Mouse (Mus musculus) myocyte (in vitro differentiated cells): ENCODE results near the gene Kcnt1. TPM values are rescaled to one million over a fixed set of nuclear protein-coding genes. Genes with fewer than 3 reads are reported as not detected.
"Not testable (repeated sequence)": the region's sequence is repeated elsewhere in the genome, so short reads cannot be mapped to it uniquely, and the experiment has no call there.

Source experiments
- H3K27me3 ChIP-seq: one replicate; pipeline ENCODE4 v1.6.1; 2011; ENCODE audit not compliant: control insufficient read depth, insufficient read depth, insufficient read length
- H3K36me3 ChIP-seq: one replicate; pipeline ENCODE4 v1.6.1; 2011; ENCODE audit not compliant: control insufficient read depth, insufficient read depth
- H3K4me2 ChIP-seq: one replicate; pipeline ENCODE4 v1.6.1; 2011; ENCODE audit warnings: low read depth, control low read depth
- H3K4me3 ChIP-seq: one replicate; pipeline ENCODE4 v1.5.1; 2011; ENCODE audit warnings: mild to moderate bottlenecking, control low read depth, moderate library complexity
- H3K79me2 ChIP-seq: one replicate; pipeline ENCODE4 v1.6.1; 2011; ENCODE audit not compliant: control insufficient read depth, insufficient read depth
- H3ac ChIP-seq: one replicate; pipeline ENCODE4 v1.6.1; 2011; ENCODE audit not compliant: control insufficient read depth, insufficient read length
- CEBPB ChIP-seq: IDR thresholded peaks from 2 replicates; pipeline ENCODE4 v1.6.1; 2011; ENCODE audit warnings: mild to moderate bottlenecking, moderate library complexity; ENCODE audit not compliant: poor library complexity, insufficient read depth, severe bottlenecking
- E2F4 ChIP-seq: IDR thresholded peaks from one replicate; pipeline ENCODE4 v1.6.1; 2011; ENCODE audit warnings: mild to moderate bottlenecking, control low read depth, moderate library complexity; ENCODE audit not compliant: insufficient read depth
- MAX ChIP-seq: IDR thresholded peaks from one replicate; pipeline ENCODE4 v1.6.1; 2011; ENCODE audit warnings: low read depth, mild to moderate bottlenecking, control low read depth
- MYOD1 ChIP-seq, 3 experiments: IDR thresholded peaks; one replicate each; pipeline ENCODE4 v1.6.1; 2011; ENCODE audit warnings: control low read depth in 2 of 3, low read depth in 2 of 3, mild to moderate bottlenecking in 2 of 3, moderate library complexity in 1 of 3; ENCODE audit not compliant: insufficient read length in 2 of 3, control insufficient read depth in 1 of 3
- MYOG ChIP-seq, 3 experiments: IDR thresholded peaks; one replicate each; pipeline ENCODE4 v1.6.1; 2011; ENCODE audit warnings: control low read depth in 2 of 3, low read depth in 2 of 3, mild to moderate bottlenecking in 2 of 3; ENCODE audit not compliant: insufficient read length in 2 of 3, control insufficient read depth in 1 of 3, insufficient read depth in 1 of 3
- POLR2A ChIP-seq: IDR thresholded peaks from one replicate; pipeline ENCODE4 v1.6.1; 2011; ENCODE audit warnings: low read depth, mild to moderate bottlenecking, control low read depth, moderate library complexity; ENCODE audit not compliant: insufficient read length
- POLR2AphosphoS2 ChIP-seq: IDR thresholded peaks from one replicate; pipeline ENCODE4 v1.6.1; 2011; ENCODE audit warnings: low read depth, control low read depth; ENCODE audit not compliant: insufficient read length
- REST ChIP-seq: IDR thresholded peaks from one replicate; pipeline ENCODE4 v1.6.1; 2011; ENCODE audit warnings: mild to moderate bottlenecking, control low read depth, moderate library complexity; ENCODE audit not compliant: insufficient read depth, insufficient read length
- SRF ChIP-seq: IDR thresholded peaks from one replicate; pipeline ENCODE4 v1.6.1; 2011; ENCODE audit warnings: low read depth; ENCODE audit not compliant: control insufficient read depth, insufficient read length
- TCF12 ChIP-seq: IDR thresholded peaks from one replicate; pipeline ENCODE4 v1.6.1; 2011; ENCODE audit warnings: mild to moderate bottlenecking, control low read depth; ENCODE audit not compliant: poor library complexity, insufficient read depth, severe bottlenecking
- TCF3 ChIP-seq: IDR thresholded peaks from one replicate; pipeline ENCODE4 v1.6.1; 2011; ENCODE audit warnings: low read depth, control low read depth; ENCODE audit not compliant: insufficient read length
- USF1 ChIP-seq: IDR thresholded peaks from one replicate; pipeline ENCODE4 v1.6.1; 2011; ENCODE audit warnings: low read depth, mild to moderate bottlenecking, control low read depth, moderate library complexity
- polyA plus RNA-seq: library from polyadenylated mRNA; unstranded; fragments of >200 nt; fragmentation: generic; extraction: Trizol; gene quantifications from one replicate; pipeline ENCODE4 v1.2.1, GENCODE M21; 2012; ENCODE audit warnings: missing spikeins

The Kcnt1 gene
- not detected for polyA plus RNA-seq

DNA sequence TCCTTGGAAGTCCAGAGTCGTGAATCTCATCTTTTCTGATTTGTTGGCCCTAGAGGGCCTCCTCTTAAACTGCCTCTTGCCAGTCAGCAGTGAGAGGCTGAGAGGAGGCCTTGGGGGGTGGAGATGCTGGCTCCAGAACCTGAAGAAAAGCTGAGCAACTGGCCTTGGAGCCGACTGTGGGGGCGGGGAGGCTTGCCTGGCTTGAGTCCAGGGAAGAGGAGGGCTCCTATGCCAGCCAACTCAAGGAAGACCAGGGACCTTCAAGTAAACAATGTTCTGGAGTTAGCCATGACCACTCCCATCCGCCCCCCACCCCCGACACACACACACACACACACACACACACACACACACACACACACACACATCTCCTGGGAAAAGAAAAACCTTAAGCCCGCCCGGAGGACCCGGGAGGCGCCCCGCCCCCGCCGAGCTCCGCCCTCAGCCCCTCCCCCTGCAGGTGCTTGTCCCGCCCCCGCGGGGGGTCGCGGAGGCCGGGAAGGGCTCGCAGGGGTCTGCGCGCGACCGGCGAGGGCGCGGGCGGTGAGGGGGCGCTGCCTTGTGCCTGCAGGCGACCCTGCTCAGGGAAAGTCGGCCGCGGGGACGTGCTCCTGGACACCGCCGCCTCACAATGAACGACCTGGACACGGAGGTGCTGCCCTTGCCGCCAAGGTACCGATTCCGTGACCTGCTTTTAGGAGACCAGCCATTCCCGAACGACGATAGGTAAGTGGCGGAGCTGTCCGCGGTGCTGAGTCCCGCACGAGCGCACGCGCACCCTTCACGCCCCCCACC is at the start of gene Kcnt1:
Gene Kcnt1 (plus strand): TSS at position 398 of the 795 bp plus-strand sequence.
- H3K36me3 ChIP-seq: no peaks in the 10 kb centered on the region
- no peak within 1 kb of the TSS for H3K4me3 ChIP-seq
- TF ChIP-seq REST (peak; percentile 85), SRF (no peak), MYOG (IDR thresholded peaks at IDR 0.05; ENCODE audit: control insufficient read depth in 1 of 3, insufficient read depth in 1 of 3, insufficient read length in 2 of 3, low read depth in 2 of 3) (no peak), CEBPB (no peak)
- H3K27me3 ChIP-seq: peaks cover 29% of the 10 kb centered on the region
- H3K79me2 ChIP-seq: no peaks in the 10 kb centered on the region
- no peak within 1 kb of the TSS for H3K4me2 ChIP-seq
- no peak within 1 kb of the TSS for H3ac ChIP-seq

DNA sequence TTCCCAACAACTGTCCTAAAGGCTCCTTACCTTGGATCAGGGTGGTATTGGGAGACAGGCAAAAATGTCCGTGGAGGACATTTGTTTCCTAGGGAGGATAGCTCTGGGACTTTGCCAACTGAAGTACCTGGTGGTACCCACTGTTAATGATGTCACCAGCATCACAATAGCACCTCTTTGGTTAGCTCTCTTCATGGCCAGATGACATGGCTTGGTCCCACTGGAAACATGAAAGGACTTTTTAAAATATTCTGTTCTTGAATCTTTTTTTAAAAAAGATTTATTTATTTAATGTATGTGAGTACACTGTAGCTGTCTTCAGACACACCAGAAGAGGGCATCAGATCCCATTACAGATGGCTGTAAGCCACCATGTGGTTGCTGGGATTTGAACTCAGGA is 47.8 kb upstream of the Kcnt1 start, which contains the start of gene Glt6d1:
Gene Glt6d1 (minus strand): TSS at position 101 of the 400 bp plus-strand sequence.
- not testable (repeated sequence) for H3K27me3 ChIP-seq, H3K4me2 ChIP-seq, H3K36me3 ChIP-seq, H3ac ChIP-seq, H3K79me2 ChIP-seq, H3K4me3 ChIP-seq

DNA sequence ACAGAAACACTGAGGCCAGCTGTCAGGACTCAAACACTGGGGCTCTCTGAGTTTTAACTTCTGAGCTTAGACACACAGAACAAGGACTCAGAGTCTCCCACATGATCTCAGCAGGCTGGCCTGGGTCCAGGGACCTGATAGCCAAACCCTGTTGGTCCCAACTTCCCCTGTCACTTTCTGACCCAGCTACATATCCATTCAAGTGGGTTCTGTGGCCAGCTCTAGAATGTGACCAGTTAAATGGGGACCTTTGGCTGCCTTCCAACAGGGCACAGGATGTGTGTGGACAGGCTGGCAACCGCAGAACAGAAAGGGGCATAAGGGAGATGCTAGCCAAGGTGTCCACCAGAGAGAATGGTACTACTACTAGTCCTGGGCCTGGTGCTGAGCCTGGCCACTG is 40.7 kb upstream of the Kcnt1 start, which contains the start of gene Lcn9:
Gene Lcn9 (plus strand): TSS at position 348 of the 400 bp plus-strand sequence.
- TF ChIP-seq TCF3 (no peak), REST (no peak), E2F4 (no peak), MYOG (IDR thresholded peaks at IDR 0.05; ENCODE audit: control insufficient read depth in 1 of 3, insufficient read depth in 1 of 3, insufficient read length in 2 of 3, low read depth in 2 of 3) (no peak)

DNA sequence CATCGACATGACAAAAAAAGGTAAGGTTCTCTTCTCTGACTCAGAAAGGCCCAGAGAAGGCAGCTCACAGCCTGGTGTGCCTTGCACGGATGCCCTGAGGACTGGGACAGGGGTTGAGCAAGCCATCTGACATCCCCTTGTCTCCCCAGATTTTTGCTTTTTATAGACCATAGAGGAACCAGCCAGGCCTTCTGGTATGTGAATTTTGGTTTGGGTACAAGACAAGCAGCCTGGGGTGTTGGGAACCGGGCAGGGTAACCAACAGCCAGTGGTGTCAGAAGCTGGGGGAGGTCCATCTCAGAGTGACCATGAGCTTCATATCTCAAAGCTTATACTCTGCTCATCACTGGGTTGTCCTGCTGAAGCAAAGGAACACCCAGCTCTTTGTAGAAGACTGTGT is 38.8 kb upstream of the Kcnt1 start:
- Histone ChIP-seq H3K79me2 (no peaks in the 10 kb centered on the region), H3K4me3 (no peak overlapping the region), H3K36me3 (no peaks in the 10 kb centered on the region), H3ac (no peak overlapping the region), H3K27me3 (peaks cover 29% of the 10 kb centered on the region), H3K4me2 (no peak overlapping the region)
- TF ChIP-seq REST: no peak
- TF ChIP-seq MAX: no peak
- TF ChIP-seq E2F4: no peak
- no peak for TF ChIP-seq CEBPB
- TF ChIP-seq POLR2AphosphoS2: no peak
- no peak for TF ChIP-seq SRF
- no peak for TF ChIP-seq TCF12
- no peak for TF ChIP-seq TCF3
- no peak for TF ChIP-seq POLR2A
- no peak for TF ChIP-seq USF1
- no peak for TF ChIP-seq MYOG (IDR thresholded peaks at IDR 0.05; ENCODE audit: control insufficient read depth in 1 of 3, insufficient read depth in 1 of 3, insufficient read length in 2 of 3, low read depth in 2 of 3)
- no peak for TF ChIP-seq MYOD1 (IDR thresholded peaks at IDR 0.05; ENCODE audit: control insufficient read depth in 1 of 3, insufficient read length in 2 of 3, low read depth in 2 of 3)

More for the DNA sequence above, 40.7 kb upstream of the Kcnt1 start, which contains the start of gene Lcn9:
- H3K27me3 ChIP-seq: peaks cover 29% of the 10 kb centered on the region
- no peak within 1 kb of the TSS for H3K4me2 ChIP-seq
- H3K36me3 ChIP-seq: no peaks in the 10 kb centered on the region
- H3K4me3 ChIP-seq: no peak within 1 kb of the TSS
- H3K79me2 ChIP-seq: no peaks in the 10 kb centered on the region
- H3ac ChIP-seq: no peak within 1 kb of the TSS

DNA sequence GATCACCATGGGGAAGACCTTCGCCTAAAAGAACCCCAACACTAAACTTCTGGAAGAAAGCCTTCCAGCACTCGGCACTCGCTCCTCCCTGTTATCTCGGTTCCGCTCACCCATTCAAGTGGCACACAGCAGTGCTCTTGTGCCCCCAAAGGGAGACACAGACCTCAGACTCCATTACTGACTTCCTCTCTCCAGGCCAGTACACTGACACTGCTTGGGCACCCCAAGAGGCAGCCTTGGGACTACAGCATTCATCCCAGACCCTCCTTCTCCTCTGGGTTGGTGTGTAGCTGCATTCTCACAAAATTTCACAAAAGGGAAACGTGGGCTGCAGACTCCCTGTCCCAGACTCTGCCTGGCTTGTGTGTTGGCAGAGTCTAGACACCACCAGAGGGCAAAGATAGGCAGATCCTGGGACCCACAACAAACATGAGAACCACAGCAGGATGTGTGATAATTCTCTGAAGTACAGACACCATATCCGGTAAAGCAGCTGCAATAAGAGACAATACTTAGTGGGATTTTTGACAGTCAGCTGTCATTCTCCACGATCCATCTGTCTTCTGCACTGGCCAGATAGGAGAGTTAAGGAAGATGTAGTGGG is 35.1 kb upstream of the Kcnt1 start:
- Histone ChIP-seq H3K4me3 (no peak overlapping the region), H3ac (no peak overlapping the region), H3K79me2 (no peaks in the 10 kb centered on the region), H3K4me2 (no peak overlapping the region), H3K36me3 (no peaks in the 10 kb centered on the region), H3K27me3 (peaks cover 21% of the 10 kb centered on the region)
- TF ChIP-seq CEBPB: no peak
- TF ChIP-seq E2F4: no peak
- no peak for TF ChIP-seq POLR2A
- TF ChIP-seq MYOG (IDR thresholded peaks at IDR 0.05; ENCODE audit: control insufficient read depth in 1 of 3, insufficient read depth in 1 of 3, insufficient read length in 2 of 3, low read depth in 2 of 3): no peak
- TF ChIP-seq MYOD1 (IDR thresholded peaks at IDR 0.05; ENCODE audit: control insufficient read depth in 1 of 3, insufficient read length in 2 of 3, low read depth in 2 of 3): no peak
- no peak for TF ChIP-seq REST
- no peak for TF ChIP-seq TCF12
- no peak for TF ChIP-seq SRF
